Mouse (Mus musculus) activated CD4-positive, CD25-positive, alpha-beta regulatory T cell, adult 4 months (primary cell): Measurements from ENCODE around the gene Gm42906. TPM values are rescaled to one million over a fixed set of nuclear protein-coding genes. Genes with fewer than 3 reads are reported as not detected.

Experiments used
- ATAC-seq: one replicate; pipeline ENCODE4 v1.8.0; 2017
- polyA plus RNA-seq, 2 experiments: library from polyadenylated mRNA; unstranded; fragments of 100-300 nt; shearing (Covaris generic); gene quantifications; one replicate each; pipeline ENCODE4 v1.2.1; 2017

The Gm42906 gene
- not detected for polyA plus RNA-seq

DNA sequence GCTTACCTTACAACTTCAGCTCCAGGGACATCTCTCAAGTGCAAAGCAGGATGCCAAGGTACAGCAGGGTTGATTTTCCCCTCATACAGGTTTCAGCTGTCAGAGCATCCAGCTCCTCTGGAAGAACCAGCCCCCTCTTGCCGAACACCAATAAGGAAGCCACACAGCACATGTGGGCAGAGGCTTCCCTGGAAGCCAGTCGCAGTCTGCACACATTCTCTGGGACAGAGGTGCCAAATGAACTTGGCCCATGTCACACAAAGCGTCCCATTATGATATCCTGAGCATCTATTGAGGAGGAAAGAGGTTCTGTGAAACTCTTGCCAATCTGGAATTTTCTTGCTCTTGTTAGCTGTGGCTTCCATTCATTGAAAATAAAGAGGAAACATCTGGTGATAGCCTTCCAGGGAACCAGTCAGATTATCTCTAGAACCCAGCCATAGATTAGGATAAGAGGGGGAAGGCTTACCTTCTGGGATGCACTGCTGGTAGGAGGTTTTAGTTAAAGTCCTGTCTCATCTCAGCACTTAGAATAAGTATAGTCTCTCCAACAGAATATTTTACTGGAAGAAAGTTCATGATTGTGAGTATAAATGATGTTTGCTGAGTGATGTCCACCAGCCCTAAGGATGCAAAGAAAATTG is at the start of gene Gm42906:
Gene Gm42906, minus strand, starts transcription at position 51 of the 644 bp plus-strand sequence.
- ATAC-seq, result no peak

DNA sequence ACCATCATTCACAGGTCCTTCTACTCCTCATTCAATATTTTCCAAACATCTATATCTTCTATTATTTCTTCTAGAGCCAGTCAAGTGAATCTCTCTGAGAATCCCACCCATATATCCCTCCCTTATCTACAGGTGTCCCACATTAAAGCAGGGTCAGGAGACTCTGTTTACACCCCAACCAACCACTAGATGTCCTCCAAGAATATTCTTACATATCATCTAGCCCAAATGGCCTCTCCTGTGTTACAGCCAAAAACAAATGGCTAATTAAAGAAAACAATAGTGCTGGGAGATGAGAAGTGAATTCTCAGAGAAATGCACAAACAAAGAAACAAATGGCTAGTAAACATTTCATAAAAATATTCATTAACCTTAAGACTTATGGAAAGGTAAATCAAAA is 17.7 kb upstream of the Gm42906 start:
- ATAC-seq, result no peak

DNA sequence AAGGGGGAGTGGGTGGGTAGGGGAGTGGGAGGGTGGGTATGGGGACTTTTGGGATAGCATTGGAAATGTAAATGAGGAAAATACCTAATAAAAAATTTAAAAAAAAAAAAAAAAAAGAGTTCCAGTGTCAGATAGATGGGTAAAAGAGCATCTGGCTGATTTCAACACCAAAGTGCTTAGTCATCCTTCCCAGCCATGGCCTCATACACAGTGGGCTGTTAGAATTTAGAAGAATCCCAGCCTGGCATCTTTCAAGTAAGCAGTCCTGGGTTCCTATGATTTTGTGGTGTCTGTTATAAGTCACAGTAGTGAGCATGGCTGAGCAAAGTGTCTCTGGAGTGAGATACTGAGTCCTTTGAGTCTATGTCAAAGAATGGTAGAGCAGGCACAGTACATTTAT is 7.1 kb upstream of the Gm42906 start:
- ATAC-seq, result no peak

DNA sequence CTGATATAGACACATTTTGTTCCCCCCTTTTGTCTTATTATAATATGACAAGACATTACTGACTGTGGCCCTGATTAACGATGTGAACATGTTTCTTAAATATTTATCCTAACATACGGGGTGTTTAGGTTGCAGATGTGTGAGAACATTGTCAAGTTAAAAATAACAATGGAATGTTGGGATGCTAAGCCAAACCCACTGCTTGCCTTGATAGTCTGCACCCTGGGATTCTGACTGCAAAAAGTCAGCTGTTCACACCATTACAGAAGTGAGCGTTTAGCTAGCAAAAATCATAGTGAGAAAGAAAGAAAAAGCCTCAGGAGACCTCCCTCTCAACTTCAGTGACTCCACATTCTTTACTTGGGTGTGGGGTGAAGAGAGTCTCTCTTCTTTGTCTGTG is 1.5 kb downstream of the Gm42906 start:
- no peak for ATAC-seq

DNA sequence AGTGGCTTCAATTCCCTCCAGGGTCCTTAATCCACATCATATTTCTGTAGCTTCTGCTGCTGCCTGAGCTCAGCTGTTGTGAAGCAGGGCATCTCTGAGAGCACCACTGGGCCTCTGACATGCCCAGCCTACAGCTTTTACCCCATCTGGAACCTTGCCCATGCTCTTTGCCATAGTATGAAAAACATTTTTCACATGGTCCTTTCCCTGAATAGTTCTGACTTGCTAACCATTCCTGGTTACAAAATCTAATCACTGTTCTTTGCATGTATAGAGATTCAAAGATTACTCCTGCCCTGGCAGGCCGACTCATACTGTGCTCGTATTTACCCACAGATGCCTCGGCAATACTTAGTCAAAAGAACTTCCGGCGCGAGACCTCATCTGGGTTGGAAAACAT is 5.3 kb downstream of the Gm42906 start:
- no peak for ATAC-seq

- no peak for ATAC-seq
Measured at GRCm38 (mm10) chr5:151421859-151422258, 6.1 kb downstream of the Gm42906 start.

- ATAC-seq, result no peak
Measured at GRCm38 (mm10) chr5:151418551-151418950, 9.4 kb downstream of the Gm42906 start.

- ATAC-seq, result no peak
Measured at GRCm38 (mm10) chr5:151417421-151418038, 10.4 kb downstream of the Gm42906 start.

DNA sequence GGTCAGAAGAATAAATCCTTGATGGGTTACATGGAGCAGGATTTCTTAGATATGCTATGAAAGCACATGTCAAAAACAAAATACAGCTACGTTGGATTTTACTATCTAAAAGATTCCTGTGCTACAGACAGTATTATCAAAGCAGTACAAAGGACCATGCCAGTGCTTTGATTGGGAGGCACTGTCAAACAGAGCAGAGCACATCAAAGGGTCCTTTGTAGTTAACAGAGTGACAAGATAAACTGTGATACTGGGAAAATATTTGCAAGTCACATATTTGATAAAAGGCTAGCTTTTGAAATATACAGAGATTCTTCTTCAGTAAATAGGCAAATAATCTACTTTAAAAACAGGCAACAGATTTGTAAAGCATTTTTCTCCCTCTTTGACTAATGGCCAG is 11.0 kb downstream of the Gm42906 start:
- ATAC-seq, result no peak

DNA sequence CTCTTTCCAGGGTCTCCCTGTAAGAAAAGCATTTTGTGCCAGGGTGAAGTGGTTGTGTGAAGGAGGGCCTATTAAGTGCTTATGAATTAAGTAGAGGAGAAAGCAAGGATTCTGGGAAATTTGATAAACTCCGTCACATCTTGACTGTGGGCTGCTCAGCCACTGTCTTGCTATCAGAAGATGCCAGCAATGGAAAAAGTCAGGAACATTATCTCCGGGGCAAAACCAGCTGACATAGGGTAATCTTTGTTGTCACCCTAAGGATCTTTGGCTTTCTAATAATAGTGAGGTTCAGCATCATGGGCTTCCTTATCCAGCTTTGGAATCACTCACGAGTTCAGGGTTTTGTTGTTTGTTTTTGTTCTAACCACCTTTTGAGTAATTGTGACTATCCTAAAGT is 14.3 kb downstream of the Gm42906 start:
- ATAC-seq, result no peak

DNA sequence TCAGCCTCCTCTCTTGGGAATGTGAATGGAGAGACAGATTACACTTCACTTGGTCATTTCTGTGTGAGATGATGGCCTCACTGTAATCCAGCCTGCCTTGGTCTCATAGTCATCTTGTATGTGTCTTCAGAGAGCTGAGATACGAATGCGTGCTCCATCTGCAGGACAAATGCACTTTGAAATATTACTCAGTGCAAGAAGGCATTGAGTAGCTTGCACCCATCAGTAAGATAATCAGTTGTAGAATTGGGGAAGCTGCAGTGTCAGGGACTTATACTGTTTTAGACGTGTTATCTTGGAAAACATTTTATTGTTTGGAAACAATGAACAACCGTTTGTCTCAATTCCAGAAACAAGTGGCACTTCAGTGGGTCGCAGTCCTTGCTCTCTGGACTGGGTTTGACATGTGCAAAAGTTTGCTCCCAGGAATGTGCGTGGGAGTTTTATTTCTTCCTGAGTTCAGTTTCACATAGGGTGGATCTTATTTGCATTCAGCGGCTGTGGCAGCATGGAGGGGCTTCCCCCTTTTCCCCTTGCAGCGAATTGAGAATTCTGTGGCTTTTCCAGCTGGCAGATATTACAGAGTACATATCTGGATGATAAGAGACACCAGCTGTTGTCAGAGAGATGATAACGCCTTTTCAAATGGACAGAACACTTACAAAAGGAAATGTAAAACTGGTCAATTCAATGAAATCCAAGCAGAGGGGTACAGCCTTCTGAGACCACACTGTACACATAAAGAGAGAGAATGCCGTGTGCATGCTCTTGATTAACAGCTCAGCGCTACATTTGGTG is 15.1 kb downstream of the Gm42906 start:
- ATAC-seq, result no peak

- ATAC-seq, result no peak
Measured at GRCm38 (mm10) chr5:151410006-151410405, 18.0 kb downstream of the Gm42906 start.

DNA sequence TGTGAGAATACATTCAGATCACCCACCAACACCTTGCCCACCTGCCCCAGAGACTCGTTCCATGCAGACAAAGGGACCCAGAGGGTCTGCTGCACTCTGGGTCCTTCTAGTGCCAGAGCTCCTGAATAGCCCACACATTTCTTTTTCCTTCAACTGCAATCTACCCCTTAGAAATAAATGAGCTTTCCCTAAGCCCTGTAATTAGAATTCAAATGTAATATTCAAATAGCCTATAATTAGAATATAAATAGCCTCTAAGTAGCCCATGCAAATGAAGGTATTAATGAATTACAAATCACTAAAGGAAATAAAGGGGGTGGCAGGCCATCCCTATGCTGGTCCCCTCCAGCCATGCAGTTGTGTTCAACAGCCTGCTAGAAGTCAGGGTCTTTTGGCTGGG is 18.7 kb downstream of the Gm42906 start:
- ATAC-seq, result no peak

GRCm38 (mm10) chr5:151408124-151408900 is 19.7 kb downstream of the Gm42906 start:
- ATAC-seq, result no peak

GRCm38 (mm10) chr5:151407493-151407892 is 20.5 kb downstream of the Gm42906 start:
- ATAC-seq, result no peak

DNA sequence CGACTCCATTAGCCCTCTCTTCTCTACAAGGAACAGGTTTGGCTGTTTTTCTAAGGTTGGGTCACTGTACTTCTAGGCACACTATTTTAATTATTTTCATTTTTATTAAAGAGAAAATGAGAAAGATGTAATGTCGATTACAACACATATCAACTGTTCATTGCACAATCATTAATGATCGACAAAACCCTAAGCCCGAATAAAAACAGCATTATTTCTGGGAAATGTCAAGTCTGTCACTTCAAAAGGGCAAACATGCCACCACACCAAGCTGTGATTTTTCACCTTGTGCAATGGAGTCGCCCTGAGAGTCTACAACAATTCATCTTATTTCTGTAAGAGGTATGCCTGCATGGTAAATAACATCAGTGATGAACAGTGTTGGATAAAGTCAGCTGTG is 21.7 kb downstream of the Gm42906 start:
- ATAC-seq, result no peak

DNA sequence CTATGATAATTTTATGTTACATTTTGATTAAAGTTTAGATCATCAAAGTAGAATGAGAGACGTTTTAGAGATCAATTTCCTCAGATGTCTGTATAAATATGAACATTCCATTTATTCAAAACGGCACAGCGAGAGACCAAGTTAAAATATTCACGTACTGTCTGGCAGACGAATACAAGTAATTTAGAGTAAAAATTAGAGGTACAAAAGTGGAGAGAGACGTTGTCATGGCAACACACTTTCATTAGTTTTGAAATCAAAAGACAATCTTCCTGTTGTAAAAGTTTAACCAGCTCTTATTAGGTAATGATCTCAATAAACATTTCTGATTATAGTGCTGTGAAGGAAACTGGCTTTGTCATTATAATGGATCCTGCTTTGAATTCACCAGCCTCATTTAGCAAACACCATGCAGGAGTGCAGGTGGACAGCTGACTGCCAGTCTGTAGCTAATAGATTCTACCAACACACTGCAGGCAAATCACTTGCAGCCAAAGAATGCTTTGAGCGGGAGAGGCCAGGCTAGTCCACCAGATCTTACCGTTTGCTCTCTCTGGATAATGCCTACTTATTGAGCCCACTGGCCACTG is 22.6 kb downstream of the Gm42906 start:
- ATAC-seq, result no peak

GRCm38 (mm10) chr5:151403586-151403985 is 24.4 kb downstream of the Gm42906 start:
- no peak for ATAC-seq

DNA sequence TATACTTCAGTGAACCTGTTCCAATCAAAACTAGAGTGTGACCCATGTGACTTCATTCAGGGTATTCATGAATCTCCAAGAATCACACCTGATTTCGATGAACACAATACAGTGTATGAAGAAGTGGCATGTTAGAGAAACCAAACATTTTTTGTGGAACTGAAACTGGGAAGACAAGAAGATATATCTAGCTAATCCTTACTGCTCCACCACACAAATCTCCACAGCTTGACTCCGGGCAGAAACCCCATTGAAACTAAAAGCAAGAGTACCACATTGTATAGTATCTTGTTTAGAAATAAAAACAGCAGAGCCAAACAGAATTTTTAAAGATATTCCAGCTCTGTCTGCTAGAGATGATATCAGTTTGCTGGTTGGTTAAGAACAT is 27.4 kb downstream of the Gm42906 start:
- no peak for ATAC-seq

DNA sequence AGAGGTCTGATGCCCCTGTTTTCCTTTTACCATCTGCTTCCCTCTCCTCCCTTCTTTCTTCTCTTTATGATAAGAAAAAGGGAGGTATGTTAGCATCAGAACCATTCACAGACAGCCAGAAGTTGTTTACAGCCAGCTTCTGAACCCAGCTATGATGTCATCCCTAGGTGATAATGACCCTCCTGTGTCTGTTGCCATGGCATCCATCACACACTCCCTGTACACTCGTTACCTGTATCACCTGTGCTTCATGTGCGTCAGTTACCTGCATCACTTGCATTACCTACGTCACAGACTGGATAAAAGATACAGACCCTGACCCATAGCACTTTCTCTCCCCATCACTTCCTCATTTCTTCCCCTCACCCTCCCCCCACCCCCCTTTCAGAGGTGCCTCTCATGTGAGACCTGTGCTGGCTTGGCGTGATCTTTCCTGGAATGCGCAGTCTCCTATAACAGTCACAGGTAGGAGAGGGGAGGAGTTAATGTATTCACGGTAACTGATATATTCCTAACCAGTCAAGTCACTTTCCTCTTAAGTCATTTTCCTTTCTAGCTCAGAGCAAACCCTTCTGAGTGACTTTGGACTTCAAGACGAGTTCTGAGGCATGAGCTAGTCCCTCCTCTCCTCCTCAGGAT is 27.9 kb downstream of the Gm42906 start:
- no peak for ATAC-seq

GRCm38 (mm10) chr5:151396119-151396518 is 31.8 kb downstream of the Gm42906 start:
- no peak for ATAC-seq

DNA sequence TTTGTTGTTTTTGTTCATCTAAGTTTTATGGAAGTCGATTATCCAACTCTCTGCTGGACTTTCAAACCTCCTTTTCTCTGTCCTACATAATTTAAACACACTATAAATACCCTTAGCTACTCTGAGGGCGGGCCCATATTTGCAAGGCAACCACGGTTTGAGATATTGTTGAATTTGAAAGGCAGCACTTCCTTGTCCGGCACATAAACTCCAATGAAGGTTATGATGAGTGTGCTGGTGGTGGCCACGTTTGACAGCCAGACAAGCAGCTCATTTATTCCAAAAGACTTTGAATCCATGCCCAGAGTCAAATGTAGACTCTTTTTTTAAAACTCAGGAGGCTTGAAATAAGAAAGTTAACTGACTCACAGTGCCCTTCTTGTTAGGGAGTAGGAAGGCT is 33.3 kb downstream of the Gm42906 start:
- ATAC-seq, result no peak
